Mouse (Mus musculus): Measurements from ENCODE around the gene Tprgl. TPM values are rescaled to one million over a fixed set of nuclear protein-coding genes. Genes with fewer than 3 reads are reported as not detected.

The Tprgl gene
- polyA plus RNA-seq, 1 experiment: 68.9 TPM

DNA sequence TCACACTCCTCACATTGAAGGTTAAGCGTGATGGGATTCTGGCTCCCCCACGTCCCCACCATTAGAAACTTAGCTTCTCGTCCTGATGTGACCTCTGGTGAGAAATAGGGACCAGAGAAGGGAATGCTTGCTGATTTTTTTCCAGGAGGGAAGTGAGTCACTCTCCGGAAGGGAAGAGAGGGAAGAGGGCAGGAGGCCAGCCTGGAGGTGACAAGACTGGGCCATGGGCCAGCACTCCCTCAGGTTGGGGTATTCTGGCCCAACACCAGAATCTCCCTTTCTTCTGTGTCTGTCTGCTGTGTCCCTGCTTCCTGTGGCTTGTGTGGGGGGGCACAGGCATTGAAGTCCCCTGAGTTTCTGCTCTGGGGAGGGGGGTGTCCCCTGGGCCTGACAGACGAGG lies 23.1 kb upstream of the Tprgl start:
- no peaks in the 10 kb centered on the region for H3K36me3 ChIP-seq (ENCODE audit: control insufficient read depth, insufficient read depth, low read length, poor library complexity, severe bottlenecking)
- H3K4me1 ChIP-seq (ENCODE audit: control insufficient read depth, insufficient read depth, low read length): no peaks in the 10 kb centered on the region
- TF ChIP-seq EP300 (IDR thresholded peaks at IDR 0.05; ENCODE audit: insufficient read depth, low read depth, low read length) (no peak), POLR2A (IDR thresholded peaks at IDR 0.05; ENCODE audit: insufficient read depth, low read length) (no peak), CTCF (IDR thresholded peaks at IDR 0.05; ENCODE audit: low read depth, low read length) (no peak)
- H3K4me3 ChIP-seq (ENCODE audit: low read depth, low read length): no peak overlapping the region
- no peaks in the 10 kb centered on the region for H3K9me3 ChIP-seq (replicated peaks; ENCODE audit: control insufficient read depth, insufficient read depth, low read length, poor library complexity, severe bottlenecking)
- no peak overlapping the region for H3K27ac ChIP-seq (ENCODE audit: insufficient read depth, low read length)
- H3K27me3 ChIP-seq (ENCODE audit: control insufficient read depth, insufficient read depth, low read length, poor library complexity, severe bottlenecking): no peaks in the 10 kb centered on the region
- H3K9ac ChIP-seq (ENCODE audit: low read depth, poor library complexity, severe bottlenecking): no peak overlapping the region

DNA sequence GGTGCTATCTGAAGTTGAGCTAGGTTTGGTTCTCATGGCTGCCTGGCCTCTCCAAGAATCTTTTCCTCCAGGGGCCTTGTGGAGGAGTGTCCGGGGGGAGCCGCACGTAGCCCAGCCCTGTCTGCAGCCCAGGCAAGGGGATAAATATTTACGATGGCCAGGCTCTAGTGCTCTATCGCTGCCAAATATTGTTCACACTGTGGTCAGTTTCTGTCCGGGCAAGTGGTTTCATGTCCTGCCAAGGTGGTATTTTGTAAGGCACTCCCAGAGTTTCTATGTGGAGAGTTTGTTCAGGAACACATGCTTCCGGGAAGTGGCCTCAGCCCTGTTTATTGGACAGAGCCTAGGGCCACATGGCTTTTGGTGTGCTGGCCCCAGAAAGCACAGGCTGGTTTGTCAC lies 20.5 kb upstream of the Tprgl start:
- Histone ChIP-seq H3K4me3 (ENCODE audit: low read depth, low read length) (no peak overlapping the region), H3K4me1 (ENCODE audit: control insufficient read depth, insufficient read depth, low read length) (no peaks in the 10 kb centered on the region), H3K9ac (ENCODE audit: low read depth, poor library complexity, severe bottlenecking) (no peak overlapping the region), H3K36me3 (ENCODE audit: control insufficient read depth, insufficient read depth, low read length, poor library complexity, severe bottlenecking) (no peaks in the 10 kb centered on the region), H3K27ac (ENCODE audit: insufficient read depth, low read length) (no peak overlapping the region), H3K27me3 (ENCODE audit: control insufficient read depth, insufficient read depth, low read length, poor library complexity, severe bottlenecking) (no peaks in the 10 kb centered on the region), H3K9me3 (replicated peaks; ENCODE audit: control insufficient read depth, insufficient read depth, low read length, poor library complexity, severe bottlenecking) (no peaks in the 10 kb centered on the region)
- no peak for TF ChIP-seq POLR2A (IDR thresholded peaks at IDR 0.05; ENCODE audit: insufficient read depth, low read length)
- no peak for TF ChIP-seq CTCF (IDR thresholded peaks at IDR 0.05; ENCODE audit: low read depth, low read length)
- TF ChIP-seq EP300 (IDR thresholded peaks at IDR 0.05; ENCODE audit: insufficient read depth, low read depth, low read length): no peak

DNA sequence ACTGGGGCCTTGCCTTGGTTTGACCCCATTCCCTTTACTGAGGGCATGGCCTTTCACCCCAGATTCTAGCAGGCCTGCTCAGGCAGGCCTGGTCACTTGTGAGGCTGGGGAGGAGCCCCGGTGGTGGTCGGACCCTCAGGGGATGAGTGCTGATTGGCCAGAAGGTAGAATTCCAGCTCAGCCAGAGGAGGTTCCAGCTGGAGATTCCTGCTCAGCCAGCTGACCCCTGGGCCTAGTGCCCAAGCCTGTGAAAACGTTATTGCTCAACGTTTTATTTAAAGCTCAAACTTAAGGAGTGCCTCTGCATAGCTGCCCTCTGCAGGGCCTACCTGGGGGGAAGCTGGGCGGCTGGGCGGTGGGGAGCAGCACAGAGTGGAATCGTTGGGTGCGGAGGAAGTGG lies 16.8 kb upstream of the Tprgl start:
- Histone ChIP-seq H3K9ac (ENCODE audit: low read depth, poor library complexity, severe bottlenecking) (no peak overlapping the region), H3K36me3 (ENCODE audit: control insufficient read depth, insufficient read depth, low read length, poor library complexity, severe bottlenecking) (no peaks in the 10 kb centered on the region), H3K4me3 (ENCODE audit: low read depth, low read length) (no peak overlapping the region), H3K4me1 (ENCODE audit: control insufficient read depth, insufficient read depth, low read length) (no peaks in the 10 kb centered on the region), H3K27me3 (ENCODE audit: control insufficient read depth, insufficient read depth, low read length, poor library complexity, severe bottlenecking) (no peaks in the 10 kb centered on the region), H3K9me3 (replicated peaks; ENCODE audit: control insufficient read depth, insufficient read depth, low read length, poor library complexity, severe bottlenecking) (no peaks in the 10 kb centered on the region), H3K27ac (ENCODE audit: insufficient read depth, low read length) (no peak overlapping the region)
- TF ChIP-seq EP300 (IDR thresholded peaks at IDR 0.05; ENCODE audit: insufficient read depth, low read depth, low read length) (no peak), POLR2A (IDR thresholded peaks at IDR 0.05; ENCODE audit: insufficient read depth, low read length) (no peak), CTCF (IDR thresholded peaks at IDR 0.05; ENCODE audit: low read depth, low read length) (no peak)

DNA sequence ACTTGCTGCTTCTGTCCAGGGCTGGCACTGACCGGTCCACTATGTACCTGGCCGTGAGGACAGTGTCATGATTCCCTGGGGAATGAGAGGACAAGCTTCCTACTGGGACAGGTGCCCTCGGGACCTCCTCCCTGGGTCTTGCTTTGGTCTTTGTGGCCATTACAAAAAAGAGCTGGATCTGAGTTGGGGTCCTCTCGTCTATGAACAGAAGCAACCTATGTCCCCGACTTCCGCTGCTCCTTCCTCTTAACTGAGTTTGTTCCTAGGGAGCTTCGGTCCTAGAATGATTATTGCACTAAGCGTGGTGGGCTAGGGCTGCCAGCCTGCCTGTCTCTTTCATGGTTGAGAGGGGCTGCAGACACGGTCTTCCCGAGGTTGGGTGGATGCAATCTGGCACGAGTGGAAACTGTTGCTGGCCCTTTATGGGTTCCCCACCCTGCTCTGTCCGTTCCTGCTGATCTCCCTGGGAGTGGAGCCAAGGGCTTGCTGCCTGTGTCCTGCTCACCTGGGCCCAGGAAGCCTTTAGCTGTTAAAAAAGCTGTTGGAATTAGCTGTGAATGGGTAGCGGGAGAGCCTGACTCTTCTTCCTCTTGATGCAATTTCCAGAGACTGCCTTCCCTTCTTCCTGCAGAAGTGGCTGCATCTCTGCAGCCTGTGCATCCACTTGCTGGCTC lies 11.6 kb upstream of the Tprgl start:
- no peak overlapping the region for H3K27ac ChIP-seq (ENCODE audit: insufficient read depth, low read length)
- H3K4me3 ChIP-seq (ENCODE audit: low read depth, low read length): no peak overlapping the region
- H3K9ac ChIP-seq (ENCODE audit: low read depth, poor library complexity, severe bottlenecking): no peak overlapping the region
- H3K36me3 ChIP-seq (ENCODE audit: control insufficient read depth, insufficient read depth, low read length, poor library complexity, severe bottlenecking): no peaks in the 10 kb centered on the region
- no peak for TF ChIP-seq EP300 (IDR thresholded peaks at IDR 0.05; ENCODE audit: insufficient read depth, low read depth, low read length)
- TF ChIP-seq CTCF (IDR thresholded peaks at IDR 0.05; ENCODE audit: low read depth, low read length): no peak
- TF ChIP-seq POLR2A (IDR thresholded peaks at IDR 0.05; ENCODE audit: insufficient read depth, low read length): no peak
- H3K4me1 ChIP-seq (ENCODE audit: control insufficient read depth, insufficient read depth, low read length): no peaks in the 10 kb centered on the region
- H3K9me3 ChIP-seq (replicated peaks; ENCODE audit: control insufficient read depth, insufficient read depth, low read length, poor library complexity, severe bottlenecking): no peaks in the 10 kb centered on the region
- no peaks in the 10 kb centered on the region for H3K27me3 ChIP-seq (ENCODE audit: control insufficient read depth, insufficient read depth, low read length, poor library complexity, severe bottlenecking)

DNA sequence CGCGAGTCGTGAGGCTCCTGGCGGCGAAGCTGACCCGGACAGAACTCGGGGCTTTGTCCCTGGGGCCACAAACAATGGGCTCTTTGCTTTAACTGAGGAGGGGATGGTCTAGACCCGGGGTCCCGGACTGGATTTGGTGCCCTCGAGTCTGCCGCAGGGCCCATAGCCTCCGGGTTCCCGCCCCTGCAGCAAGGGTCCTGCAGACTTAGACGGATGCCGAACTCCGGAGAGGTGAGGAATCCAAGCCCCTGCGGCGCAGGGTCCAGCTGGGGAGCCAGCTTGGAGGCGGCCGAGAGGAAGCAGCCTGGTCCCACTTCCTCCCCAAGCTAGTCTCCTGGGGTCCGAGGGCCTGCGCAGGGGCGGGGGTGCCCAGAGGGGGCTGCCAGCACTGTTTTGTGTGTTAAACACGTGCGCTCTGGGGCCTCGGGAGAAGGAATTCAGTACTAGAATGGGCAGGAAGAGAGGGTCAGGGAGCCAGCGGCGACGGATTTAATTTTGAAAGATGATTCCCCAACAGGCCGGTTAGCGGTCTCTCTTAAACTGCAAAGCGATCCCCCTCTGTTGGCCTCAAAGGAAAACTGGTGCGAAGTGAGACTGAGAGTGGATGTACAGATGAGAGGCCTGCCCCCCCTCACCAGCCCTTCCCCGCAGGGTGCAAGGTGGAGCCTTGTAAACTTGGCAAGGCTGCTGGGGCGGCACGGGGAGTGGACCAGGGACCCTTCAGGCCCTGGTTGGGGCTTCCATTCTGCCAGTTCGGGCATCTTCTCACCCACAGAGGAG lies 10.9 kb upstream of the Tprgl start:
- Histone ChIP-seq H3K9ac (ENCODE audit: low read depth, poor library complexity, severe bottlenecking) (peak overlapping the region; percentile 51), H3K36me3 (ENCODE audit: control insufficient read depth, insufficient read depth, low read length, poor library complexity, severe bottlenecking) (no peaks in the 10 kb centered on the region), H3K4me3 (ENCODE audit: low read depth, low read length) (peak overlapping the region; percentile 71), H3K27ac (ENCODE audit: insufficient read depth, low read length) (no peak overlapping the region), H3K27me3 (ENCODE audit: control insufficient read depth, insufficient read depth, low read length, poor library complexity, severe bottlenecking) (no peaks in the 10 kb centered on the region), H3K4me1 (ENCODE audit: control insufficient read depth, insufficient read depth, low read length) (no peaks in the 10 kb centered on the region), H3K9me3 (replicated peaks; ENCODE audit: control insufficient read depth, insufficient read depth, low read length, poor library complexity, severe bottlenecking) (no peaks in the 10 kb centered on the region)
- TF ChIP-seq EP300 (IDR thresholded peaks at IDR 0.05; ENCODE audit: insufficient read depth, low read depth, low read length) (no peak), POLR2A (IDR thresholded peaks at IDR 0.05; ENCODE audit: insufficient read depth, low read length) (no peak), CTCF (IDR thresholded peaks at IDR 0.05; ENCODE audit: low read depth, low read length) (no peak)
